Mouse (Mus musculus): ENCODE data around the gene Cx3cr1. TPM values are rescaled to one million over a fixed set of nuclear protein-coding genes. Genes with fewer than 3 reads are reported as not detected.

Gene Cx3cr1
- polyA plus RNA-seq, 1 experiment, result 1.1 TPM

DNA sequence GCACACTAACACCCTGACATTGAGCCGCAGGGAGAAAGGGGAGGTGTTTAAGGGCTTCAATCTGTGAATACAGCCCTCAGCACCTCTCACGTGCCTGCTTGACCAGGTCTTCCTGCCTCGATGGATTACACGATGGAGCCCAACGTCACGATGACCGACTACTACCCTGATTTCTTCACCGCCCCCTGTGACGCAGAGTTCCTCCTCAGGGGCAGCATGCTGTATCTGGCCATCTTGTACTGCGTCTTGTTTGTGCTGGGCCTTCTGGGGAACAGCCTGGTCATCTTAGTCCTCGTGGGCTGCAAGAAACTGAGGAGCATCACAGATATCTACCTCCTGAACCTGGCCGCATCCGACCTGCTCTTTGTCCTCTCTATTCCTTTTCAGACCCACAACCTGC lies 24.0 kb upstream of the Cx3cr1 start:
- no peak overlapping the region for H3K27ac ChIP-seq (replicated peaks; ENCODE audit: low read depth, low read length)
- H3K4me3 ChIP-seq (ENCODE audit: insufficient read depth, low read depth, low read length), result no peak overlapping the region
- H3K4me1 ChIP-seq (ENCODE audit: control insufficient read depth, insufficient read depth, insufficient read length, low read length), result no peaks in the 10 kb centered on the region

DNA sequence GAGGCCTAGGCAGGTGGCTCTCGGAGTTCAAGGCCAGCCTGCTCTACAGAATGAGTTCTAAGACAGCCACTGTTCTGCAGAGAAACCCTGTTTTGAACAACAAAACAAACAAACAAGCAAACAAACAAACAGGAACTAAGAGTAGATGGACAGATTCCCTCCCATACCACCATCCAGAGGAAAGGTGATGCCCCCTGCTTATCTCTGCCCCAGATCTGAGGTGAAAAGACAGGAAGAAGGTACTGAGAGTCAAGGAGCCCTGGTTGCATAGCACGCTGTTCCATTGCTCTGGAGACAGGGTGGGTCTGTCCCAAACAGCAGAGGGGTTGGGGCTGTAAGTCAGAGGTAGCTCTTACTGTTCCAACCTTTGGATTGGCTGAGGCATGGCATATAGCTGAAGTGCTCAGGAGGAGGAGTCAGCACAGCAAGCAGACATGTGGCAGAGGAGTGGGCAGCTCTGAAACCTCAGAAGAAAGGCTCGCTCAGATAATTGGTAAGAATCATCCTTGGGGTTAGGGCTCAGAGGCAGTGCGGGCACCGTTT lies 22.1 kb upstream of the Cx3cr1 start, which contains the start of gene Ccr8:
Gene Ccr8, plus strand, starts transcription at position 419 of the 543 bp plus-strand sequence.
- Histone ChIP-seq H3K27ac (replicated peaks; ENCODE audit: low read depth, low read length) (no peak within 1 kb of the TSS), H3K4me3 (ENCODE audit: insufficient read depth, low read depth, low read length) (no peak within 1 kb of the TSS), H3K4me1 (ENCODE audit: control insufficient read depth, insufficient read depth, insufficient read length, low read length) (no peaks in the 10 kb centered on the region)

DNA sequence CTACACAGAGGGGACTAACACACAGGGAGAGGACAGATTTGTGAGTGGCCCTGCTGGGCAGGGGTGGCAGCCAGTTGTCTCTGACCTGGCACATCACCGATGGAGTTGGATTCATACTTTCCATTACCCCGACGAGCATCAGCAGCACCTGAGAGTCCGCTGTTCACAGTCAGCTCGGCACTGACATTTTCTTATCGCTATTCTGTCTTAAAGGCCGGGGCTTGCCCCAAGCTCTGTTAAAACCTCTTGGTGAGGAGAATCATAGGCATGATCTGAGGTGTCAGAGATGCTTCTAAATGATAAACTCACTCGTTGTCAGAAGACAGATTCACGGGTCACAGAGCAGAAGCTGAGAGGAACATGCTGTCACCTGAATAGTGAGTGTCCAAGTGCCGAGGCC lies 21.4 kb upstream of the Cx3cr1 start:
- H3K27ac ChIP-seq (replicated peaks; ENCODE audit: low read depth, low read length), result no peak overlapping the region
- no peaks in the 10 kb centered on the region for H3K4me1 ChIP-seq (ENCODE audit: control insufficient read depth, insufficient read depth, insufficient read length, low read length)
- no peak overlapping the region for H3K4me3 ChIP-seq (ENCODE audit: insufficient read depth, low read depth, low read length)

DNA sequence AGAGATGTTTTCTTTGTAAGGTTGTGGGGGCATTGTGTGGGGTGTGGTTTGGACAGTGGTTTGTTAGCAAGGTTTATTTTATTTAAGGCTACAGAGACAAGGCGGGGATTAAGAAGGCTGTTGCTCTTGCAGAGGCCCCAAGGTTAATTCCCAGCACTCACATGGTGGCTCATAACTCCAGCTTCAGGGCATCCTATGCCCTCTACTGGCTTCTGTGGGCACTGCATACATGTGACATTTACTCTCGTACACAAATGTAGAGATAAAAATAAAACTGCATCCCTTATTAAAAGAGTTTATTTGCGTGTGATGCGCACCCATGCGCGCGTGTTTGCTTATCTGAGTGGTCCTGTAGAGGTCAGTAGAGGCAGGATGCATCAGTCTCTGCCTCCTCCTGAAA lies 19.4 kb upstream of the Cx3cr1 start:
- H3K4me3 ChIP-seq (ENCODE audit: insufficient read depth, low read depth, low read length), result no peak overlapping the region
- H3K4me1 ChIP-seq (ENCODE audit: control insufficient read depth, insufficient read depth, insufficient read length, low read length), result no peaks in the 10 kb centered on the region
- H3K27ac ChIP-seq (replicated peaks; ENCODE audit: low read depth, low read length), result no peak overlapping the region

DNA sequence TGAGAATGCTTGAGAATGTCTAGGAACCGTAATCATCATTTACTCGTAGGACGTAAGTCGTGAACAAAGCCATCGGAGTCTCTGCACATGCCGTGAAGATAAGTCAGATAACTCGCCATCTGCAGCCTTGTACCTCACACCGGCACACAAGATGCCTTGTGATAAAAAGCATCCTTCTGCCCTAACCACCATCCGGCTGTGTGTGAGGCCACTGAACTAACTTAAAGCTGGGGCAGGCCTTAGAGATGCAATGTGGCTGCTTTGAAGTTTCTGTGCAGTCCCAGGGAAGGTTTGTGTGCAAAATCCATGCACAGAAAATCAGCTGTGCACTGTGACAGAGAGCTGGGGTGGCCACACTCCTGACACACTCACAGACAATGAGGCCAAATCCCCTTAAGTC lies 14.7 kb upstream of the Cx3cr1 start:
- Histone ChIP-seq H3K4me1 (ENCODE audit: control insufficient read depth, insufficient read depth, insufficient read length, low read length) (no peaks in the 10 kb centered on the region), H3K27ac (replicated peaks; ENCODE audit: low read depth, low read length) (no peak overlapping the region), H3K4me3 (ENCODE audit: insufficient read depth, low read depth, low read length) (no peak overlapping the region)

DNA sequence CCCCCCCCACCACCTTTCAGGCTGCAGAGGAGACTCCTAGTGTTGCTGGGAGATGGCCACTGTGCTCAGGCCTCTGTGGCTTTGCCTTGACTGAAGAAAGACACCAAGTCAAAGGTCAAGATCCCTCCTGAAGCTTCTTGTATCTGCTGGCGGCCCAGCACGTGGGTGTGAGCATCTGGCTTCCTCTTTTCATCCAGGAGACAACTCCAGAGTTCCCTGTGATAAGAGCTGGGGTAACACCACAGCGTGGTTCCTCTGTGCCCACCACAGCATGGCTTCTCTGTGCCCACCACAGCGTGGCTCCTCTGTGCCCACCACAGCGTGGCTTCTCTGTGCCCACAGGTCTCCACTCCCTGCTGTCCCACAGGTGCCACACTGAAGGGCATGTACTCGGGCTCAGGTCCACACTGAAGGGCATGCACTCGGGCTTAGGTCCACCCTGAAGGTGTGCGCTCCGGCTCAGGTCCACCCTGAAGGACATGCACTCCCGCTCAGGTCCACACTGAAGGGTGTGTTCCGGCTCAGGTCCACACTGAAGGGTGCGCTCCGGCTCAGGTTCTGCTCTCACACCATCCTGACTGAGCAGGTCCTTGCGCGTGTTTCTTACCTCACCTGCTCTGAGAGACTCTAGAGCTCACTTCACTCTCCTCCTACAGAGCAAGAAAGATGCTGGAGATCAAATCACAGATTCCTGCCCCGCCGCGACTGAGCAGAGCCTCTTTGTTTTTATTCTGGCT lies 13.6 kb upstream of the Cx3cr1 start:
- H3K27ac ChIP-seq (replicated peaks; ENCODE audit: low read depth, low read length), result no peak overlapping the region
- H3K4me3 ChIP-seq (ENCODE audit: insufficient read depth, low read depth, low read length), result no peak overlapping the region
- H3K4me1 ChIP-seq (ENCODE audit: control insufficient read depth, insufficient read depth, insufficient read length, low read length), result no peaks in the 10 kb centered on the region

DNA sequence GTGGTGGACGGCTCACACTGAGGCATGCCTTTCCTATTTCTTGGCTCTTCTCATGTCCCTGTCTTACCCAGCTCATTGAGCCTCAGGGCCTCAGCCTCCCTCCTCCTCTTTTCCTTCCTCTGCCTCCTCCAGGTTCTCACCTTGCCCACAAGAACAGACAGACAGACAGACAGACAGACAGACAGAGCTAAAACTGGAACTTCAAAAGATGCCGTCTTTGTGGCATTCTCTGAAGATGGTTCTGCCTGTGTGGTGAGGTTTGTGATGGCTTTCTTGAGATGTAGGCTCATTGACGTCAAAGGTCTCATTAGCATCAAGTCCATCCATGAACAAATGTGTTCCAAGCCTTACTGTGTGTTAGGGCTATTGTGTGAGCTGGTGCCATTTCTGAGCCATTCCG lies 13.0 kb upstream of the Cx3cr1 start:
- H3K4me1 ChIP-seq (ENCODE audit: control insufficient read depth, insufficient read depth, insufficient read length, low read length), result no peaks in the 10 kb centered on the region
- no peak overlapping the region for H3K4me3 ChIP-seq (ENCODE audit: insufficient read depth, low read depth, low read length)
- no peak overlapping the region for H3K27ac ChIP-seq (replicated peaks; ENCODE audit: low read depth, low read length)

DNA sequence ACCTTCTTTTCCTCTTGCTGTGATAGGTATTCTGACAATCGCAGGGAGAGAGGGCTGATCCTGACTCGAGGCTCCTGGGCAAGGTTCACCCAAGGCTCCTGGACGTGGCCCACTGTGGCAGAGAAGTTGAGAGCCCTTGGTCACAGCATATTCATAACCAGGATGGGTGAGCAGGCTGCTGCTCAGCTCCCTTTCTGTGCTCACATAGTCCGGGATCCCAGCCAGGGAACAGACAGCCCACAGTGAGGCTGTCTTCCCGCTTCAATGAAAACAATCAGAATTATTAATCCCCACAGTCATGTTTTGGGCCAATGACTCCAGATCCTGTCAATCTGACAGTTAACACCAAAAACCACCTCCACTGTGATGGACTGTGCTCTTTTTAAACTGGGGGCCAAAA lies 12.3 kb upstream of the Cx3cr1 start:
- no peak overlapping the region for H3K4me3 ChIP-seq (ENCODE audit: insufficient read depth, low read depth, low read length)
- H3K4me1 ChIP-seq (ENCODE audit: control insufficient read depth, insufficient read depth, insufficient read length, low read length), result no peaks in the 10 kb centered on the region
- H3K27ac ChIP-seq (replicated peaks; ENCODE audit: low read depth, low read length), result no peak overlapping the region

DNA sequence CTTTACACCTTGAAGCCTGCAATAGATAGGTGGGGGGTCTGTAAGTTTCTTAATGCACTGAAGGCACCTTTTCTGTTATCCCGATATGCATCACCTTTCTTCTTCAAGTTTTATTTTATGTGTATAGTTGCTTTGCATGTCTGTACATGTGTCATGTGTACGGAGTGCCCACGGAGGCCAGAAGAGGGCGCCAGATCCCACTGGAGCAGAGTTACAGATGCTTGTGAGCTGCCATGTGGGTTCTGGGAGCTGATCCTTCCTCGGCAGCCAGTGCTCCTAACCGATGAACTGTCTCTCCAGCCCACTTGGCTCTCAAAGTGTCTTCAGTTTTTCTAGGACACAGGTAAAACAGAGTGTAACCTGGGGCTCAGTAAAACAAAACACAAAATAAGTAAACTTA lies 11.6 kb upstream of the Cx3cr1 start:
- Histone ChIP-seq H3K27ac (replicated peaks; ENCODE audit: low read depth, low read length) (no peak overlapping the region), H3K4me3 (ENCODE audit: insufficient read depth, low read depth, low read length) (no peak overlapping the region), H3K4me1 (ENCODE audit: control insufficient read depth, insufficient read depth, insufficient read length, low read length) (no peaks in the 10 kb centered on the region)

DNA sequence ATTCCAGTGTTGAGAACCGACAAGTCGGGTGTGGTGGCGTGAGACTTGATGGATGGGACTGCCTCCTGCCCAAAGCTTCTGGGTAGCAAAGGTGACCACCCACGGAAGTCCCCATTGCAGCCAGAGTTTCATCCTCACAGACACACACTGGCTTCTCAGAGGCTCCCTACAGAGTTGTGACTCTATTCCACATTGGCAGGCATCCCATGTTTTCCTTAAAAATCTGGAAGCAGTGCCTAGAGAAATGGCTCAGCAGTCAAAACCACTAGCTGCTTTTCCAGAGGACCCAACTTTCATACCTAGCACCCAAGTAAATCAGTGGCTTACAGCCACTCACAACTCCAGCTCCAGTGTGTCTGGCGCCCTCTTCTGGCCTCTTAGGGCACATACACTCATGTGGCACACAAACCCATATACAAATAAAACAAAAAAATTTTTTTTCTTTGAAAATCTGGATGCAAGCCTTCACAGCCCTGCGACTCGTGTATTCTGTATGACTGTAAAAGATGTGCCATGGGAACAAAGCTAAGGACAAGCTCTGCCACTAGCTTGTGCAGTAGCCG lies 10.9 kb upstream of the Cx3cr1 start:
- H3K4me1 ChIP-seq (ENCODE audit: control insufficient read depth, insufficient read depth, insufficient read length, low read length), result no peaks in the 10 kb centered on the region
- H3K4me3 ChIP-seq (ENCODE audit: insufficient read depth, low read depth, low read length), result no peak overlapping the region
- no peak overlapping the region for H3K27ac ChIP-seq (replicated peaks; ENCODE audit: low read depth, low read length)

DNA sequence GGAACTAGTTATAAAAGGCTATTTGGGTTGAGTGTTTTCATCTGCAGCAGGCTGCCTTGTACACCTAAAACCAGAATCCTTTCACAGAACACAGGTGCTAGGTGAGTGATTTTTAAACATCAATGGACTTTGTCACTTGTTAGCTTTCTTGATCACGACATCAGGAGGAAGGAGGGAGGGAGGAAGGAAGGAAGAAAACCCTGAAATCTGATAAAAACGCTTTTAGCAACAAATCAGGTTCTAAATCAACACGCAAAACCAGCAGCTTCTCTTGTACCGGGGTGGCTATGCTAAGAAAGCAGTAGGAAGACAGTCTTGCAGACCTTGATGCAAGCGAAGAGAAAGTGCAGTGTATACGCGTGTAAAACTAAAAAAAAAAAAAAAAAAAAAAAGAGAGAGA lies 10.2 kb upstream of the Cx3cr1 start:
- H3K27ac ChIP-seq (replicated peaks; ENCODE audit: low read depth, low read length), result no peak overlapping the region
- no peak overlapping the region for H3K4me3 ChIP-seq (ENCODE audit: insufficient read depth, low read depth, low read length)
- H3K4me1 ChIP-seq (ENCODE audit: control insufficient read depth, insufficient read depth, insufficient read length, low read length), result no peaks in the 10 kb centered on the region

DNA sequence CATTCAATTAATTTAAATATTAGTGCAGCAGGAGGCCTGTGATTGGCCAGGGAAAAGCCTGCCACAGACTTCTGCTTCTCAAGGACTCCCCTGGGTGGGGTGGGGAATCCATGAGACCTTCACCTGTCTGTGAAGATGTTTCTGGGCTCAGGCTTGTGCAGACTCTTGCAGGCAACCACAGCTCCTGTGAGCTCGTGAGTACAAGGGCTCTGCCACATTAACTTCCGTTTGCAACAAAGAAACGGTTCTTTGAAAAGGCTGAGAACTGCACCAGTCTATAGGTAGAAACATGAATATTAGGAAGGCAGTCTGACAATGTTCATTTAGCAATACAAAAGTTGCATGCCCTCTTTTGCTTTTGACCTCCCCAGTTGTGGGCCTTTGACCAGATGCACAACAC lies 8.6 kb upstream of the Cx3cr1 start:
- H3K4me1 ChIP-seq (ENCODE audit: control insufficient read depth, insufficient read depth, insufficient read length, low read length), result no peaks in the 10 kb centered on the region
- no peak overlapping the region for H3K27ac ChIP-seq (replicated peaks; ENCODE audit: low read depth, low read length)
- H3K4me3 ChIP-seq (ENCODE audit: insufficient read depth, low read depth, low read length), result no peak overlapping the region

DNA sequence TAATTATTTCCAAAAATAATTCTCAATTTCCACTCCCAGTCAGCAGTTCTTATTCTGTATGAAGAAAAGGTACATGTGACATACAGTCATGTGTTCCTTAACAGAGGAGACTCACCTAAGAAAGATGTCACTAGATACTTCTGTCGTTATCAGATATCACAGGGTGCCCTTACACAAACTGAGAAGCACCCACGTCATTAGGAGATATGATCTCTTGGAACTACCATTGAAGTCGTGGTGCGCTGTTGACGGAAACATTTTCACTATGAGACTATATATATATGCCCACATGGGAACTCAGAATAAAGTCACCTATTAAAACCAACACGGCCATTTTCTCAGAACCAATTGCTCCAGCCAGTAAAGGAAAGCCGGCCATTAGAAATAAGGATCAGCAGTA lies 4.8 kb upstream of the Cx3cr1 start:
- Histone ChIP-seq H3K4me1 (ENCODE audit: control insufficient read depth, insufficient read depth, insufficient read length, low read length) (no peaks in the 10 kb centered on the region), H3K27ac (replicated peaks; ENCODE audit: low read depth, low read length) (no peak overlapping the region), H3K4me3 (ENCODE audit: insufficient read depth, low read depth, low read length) (no peak overlapping the region)

DNA sequence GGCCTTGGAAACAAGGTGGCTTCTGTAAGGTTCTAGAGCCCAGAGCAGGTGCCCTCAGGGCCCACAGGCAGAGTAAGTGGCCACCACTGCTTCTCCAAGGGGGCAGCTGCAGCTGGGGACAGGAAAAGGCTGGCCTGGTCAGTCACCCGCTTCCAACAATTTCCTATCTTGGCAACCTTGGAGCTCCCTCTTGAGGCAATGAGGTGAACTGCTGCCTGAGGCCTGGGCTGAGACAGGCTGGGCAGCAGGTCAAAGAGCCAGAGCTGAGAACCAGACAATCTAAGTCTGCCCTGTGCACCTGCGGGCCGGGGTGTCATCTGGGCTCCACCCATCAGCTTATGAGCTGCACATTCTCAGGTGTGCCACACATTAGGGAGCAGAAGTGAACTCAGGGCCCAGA lies 3.5 kb upstream of the Cx3cr1 start:
- no peak overlapping the region for H3K27ac ChIP-seq (replicated peaks; ENCODE audit: low read depth, low read length)
- H3K4me1 ChIP-seq (ENCODE audit: control insufficient read depth, insufficient read depth, insufficient read length, low read length), result no peaks in the 10 kb centered on the region
- no peak overlapping the region for H3K4me3 ChIP-seq (ENCODE audit: insufficient read depth, low read depth, low read length)

DNA sequence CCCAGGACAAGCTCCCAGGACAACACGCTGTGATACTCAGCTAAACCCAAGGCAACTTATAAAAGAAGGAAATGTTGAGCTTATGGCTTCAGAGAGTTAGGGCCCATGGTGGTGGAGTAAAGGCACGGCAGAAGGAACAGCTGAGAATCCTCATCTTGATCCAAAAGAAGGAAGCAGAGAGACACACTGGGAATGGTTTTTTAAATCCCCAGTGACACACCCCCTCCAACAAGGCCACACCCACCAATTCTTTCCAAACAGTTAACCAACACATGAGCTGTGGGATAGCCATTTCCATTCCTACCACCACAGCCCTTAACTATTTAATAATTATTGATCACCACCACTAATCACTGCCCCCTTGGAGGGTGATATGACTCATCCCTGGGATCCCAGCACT lies 1.6 kb upstream of the Cx3cr1 start:
- Histone ChIP-seq H3K4me3 (ENCODE audit: insufficient read depth, low read depth, low read length) (no peak overlapping the region), H3K4me1 (ENCODE audit: control insufficient read depth, insufficient read depth, insufficient read length, low read length) (no peaks in the 10 kb centered on the region), H3K27ac (replicated peaks; ENCODE audit: low read depth, low read length) (no peak overlapping the region)

DNA sequence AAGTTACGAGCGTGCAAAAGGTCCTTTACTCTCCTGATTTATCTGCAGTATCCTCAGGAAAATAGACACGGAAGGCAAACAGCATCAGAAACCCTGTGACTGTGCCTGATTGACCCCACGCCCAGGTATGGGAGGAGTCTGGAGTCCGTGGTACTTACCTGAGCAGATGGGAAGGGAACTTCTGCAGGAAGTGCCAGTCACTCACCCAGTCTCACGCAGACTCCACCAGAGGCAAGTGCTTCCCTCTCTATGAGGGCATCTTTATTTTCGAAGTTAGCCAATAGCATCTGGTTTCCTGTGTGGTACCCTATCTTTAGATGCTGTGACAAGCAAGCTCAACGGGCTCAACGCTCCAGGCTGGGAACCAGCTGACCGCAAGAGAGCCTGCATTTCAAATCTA lies 1.6 kb downstream of the Cx3cr1 start:
- no peak overlapping the region for H3K4me3 ChIP-seq (ENCODE audit: insufficient read depth, low read depth, low read length)
- H3K4me1 ChIP-seq (ENCODE audit: control insufficient read depth, insufficient read depth, insufficient read length, low read length), result no peaks in the 10 kb centered on the region
- no peak overlapping the region for H3K27ac ChIP-seq (replicated peaks; ENCODE audit: low read depth, low read length)
